Mouse (Mus musculus) thymus, adult 2 months (tissue): ENCODE data around the gene Igsf6. TPM values are rescaled to one million over a fixed set of nuclear protein-coding genes. Genes with fewer than 3 reads are reported as not detected.
A peak's percentile ranks its signal among the peaks of the same experiment; 100 is the strongest.
"Not testable (repeated sequence)": the region's sequence is repeated elsewhere in the genome, so short reads cannot be mapped to it uniquely, and the experiment has no call there.

Experiments
- DNase-seq: peaks from one replicate; pipeline ENCODE4 v3.0.0; 2021
- H3K27ac ChIP-seq: fragments of 200-500 bp; 2 replicates; pipeline ENCODE4 v1.5.1; 2012; ENCODE audit warnings: low read length, control low read depth; ENCODE audit not compliant: control insufficient read depth, insufficient read depth
- H3K27me3 ChIP-seq: fragments of 200-500 bp; 2 replicates; pipeline ENCODE4 v1.6.1; 2012; ENCODE audit warnings: mild to moderate bottlenecking, low read length, moderate library complexity, mixed read lengths; ENCODE audit not compliant: control insufficient read depth, insufficient read depth
- H3K36me3 ChIP-seq: fragments of 200-500 bp; 2 replicates; pipeline ENCODE4 v1.6.1; 2012; ENCODE audit warnings: mild to moderate bottlenecking, low read length, moderate library complexity; ENCODE audit not compliant: control insufficient read depth, insufficient read depth
- H3K4me1 ChIP-seq: fragments of 200-500 bp; replicated peaks from 2 replicates; pipeline ENCODE4 v1.6.1; 2012; ENCODE audit warnings: low read length; ENCODE audit not compliant: control insufficient read depth, insufficient read depth
- H3K4me3 ChIP-seq: fragments of 200-500 bp; 2 replicates; pipeline ENCODE4 v1.5.1; 2012; ENCODE audit warnings: mild to moderate bottlenecking, low read length, control low read depth, moderate library complexity; ENCODE audit not compliant: control insufficient read depth, insufficient read depth
- CTCF ChIP-seq: fragments of 200-500 bp; IDR thresholded peaks from 2 replicates; pipeline ENCODE4 v1.5.1; 2012; ENCODE audit warnings: mild to moderate bottlenecking, control low read depth, low read length, moderate library complexity, borderline replicate concordance; ENCODE audit not compliant: control insufficient read depth, poor library complexity, insufficient read depth; ENCODE audit errors: extremely low read depth
- POLR2A ChIP-seq: fragments of 200-500 bp; IDR thresholded peaks from 2 replicates; pipeline ENCODE4 v1.6.1; 2012; ENCODE audit warnings: mild to moderate bottlenecking, low read length, control low read depth, moderate library complexity; ENCODE audit not compliant: control insufficient read depth, poor library complexity, insufficient read depth; ENCODE audit errors: extremely low read depth
- WGBS: fragments of 180-500 bp; shearing (Covaris S2); methylation state at CpG from one replicate; pipeline ENCODE4 v1.1.7; 2018; 5-methylcytosine and 5-hydroxymethylcytosine counted together
- polyA plus RNA-seq: library from polyadenylated mRNA; depleted of rRNA; stranded (reverse); fragments of >200 nt; gene quantifications from 2 replicates; pipeline ENCODE4 v1.2.3, GENCODE M21; 2012

Igsf6 gene
- polyA plus RNA-seq, 1 experiment = 1.4 TPM

DNA sequence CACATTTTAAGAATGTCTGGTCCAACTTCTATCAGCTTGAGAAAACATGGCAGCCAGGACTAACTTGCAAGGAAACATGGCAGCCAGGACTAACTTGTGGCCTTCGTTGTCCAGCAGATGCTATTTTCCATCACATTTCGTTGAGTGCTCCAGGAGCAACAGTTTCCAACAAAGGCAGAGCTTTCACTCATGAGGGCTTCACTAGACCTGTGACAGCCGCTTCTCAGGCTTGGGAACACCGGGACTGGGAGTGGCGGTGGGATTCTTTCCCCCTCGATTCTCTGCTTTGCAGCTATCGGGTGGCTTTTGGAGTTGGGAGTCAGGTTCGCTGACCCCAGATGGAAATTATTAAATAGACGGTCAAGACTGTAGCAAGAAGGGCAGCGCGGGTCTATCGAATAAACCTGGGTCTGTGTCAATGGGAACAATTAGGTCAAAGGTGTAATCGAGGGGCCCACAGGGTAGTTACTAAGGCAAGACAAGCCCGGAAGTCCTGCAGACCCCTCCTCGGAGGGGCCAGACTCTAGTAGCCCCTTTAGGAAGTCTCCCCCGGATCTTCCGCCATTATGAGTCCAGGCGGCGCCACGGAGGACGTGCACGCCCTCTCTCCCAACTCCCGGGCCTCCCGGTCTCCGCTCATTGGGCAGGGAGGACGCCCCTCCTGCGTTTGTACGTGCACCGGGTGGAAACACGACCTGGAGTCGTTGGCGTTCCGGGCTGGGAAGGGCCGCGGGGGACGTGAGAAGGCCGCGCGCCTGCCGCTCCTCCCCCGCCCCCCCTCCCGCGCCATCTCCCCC is 40.3 kb downstream of the Igsf6 start, which contains the start of gene Mettl9:
Mettl9 (plus strand) TSS at position 590 of the 797 bp plus-strand sequence.
- Histone ChIP-seq H3K36me3 (no peaks in the 10 kb centered on the region), H3K4me3 (peak within 1 kb of the TSS; percentile 94), H3K27ac (peak within 1 kb of the TSS; percentile 52; the same call in 1 of the 2 replicates), H3K27me3 (no peaks in the 10 kb centered on the region; the same call in 1 of the 2 replicates), H3K4me1 (peaks cover 8% of the 10 kb centered on the region)
- WGBS = 7% methylated on average over 39 of the region's 43 CpGs
- DNase-seq = peak; percentile 89
- peak; percentile 50; the same call in 1 of the 2 replicates for TF ChIP-seq POLR2A
- no peak for TF ChIP-seq CTCF

DNA sequence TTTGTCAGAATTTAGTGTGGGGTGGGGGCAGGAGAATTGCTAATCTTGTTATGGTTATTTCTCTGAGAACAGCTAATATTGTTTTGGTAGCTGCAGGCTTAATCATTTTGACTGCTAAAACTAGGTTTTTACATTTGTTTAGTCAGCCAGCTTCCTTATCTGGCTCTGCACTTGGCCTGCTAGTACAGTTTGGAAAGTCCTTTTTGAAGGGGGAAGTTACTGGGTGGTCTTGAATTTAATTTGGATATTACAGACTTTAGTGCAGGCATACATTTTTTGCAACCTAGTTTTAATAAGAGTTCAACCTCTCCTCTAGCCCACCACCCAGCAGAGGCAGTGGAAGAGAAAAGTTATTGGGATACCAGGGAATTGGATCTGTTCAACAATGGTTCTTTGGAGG is 44.4 kb downstream of the Igsf6 start:
- DNase-seq = not testable (repeated sequence)

DNA sequence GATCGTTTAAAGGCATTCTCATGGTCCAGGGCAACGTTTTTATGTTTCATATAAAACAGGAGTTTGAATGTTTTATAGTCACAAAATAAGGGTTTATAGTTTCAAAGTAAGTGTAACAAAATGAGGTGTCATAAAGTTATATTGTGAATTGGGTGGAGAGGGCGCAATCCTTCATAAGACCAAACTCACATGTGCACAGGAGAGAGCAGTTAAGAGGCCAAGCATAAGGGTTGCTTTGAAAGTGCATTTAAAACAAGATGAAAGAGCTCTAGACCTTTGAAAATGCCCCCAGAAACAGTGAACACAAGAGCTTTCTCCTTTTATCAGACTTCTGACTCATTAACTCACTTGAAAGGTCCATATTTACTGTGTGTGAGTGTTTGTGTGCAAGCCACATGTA is 48.1 kb downstream of the Igsf6 start:
- WGBS = 75% methylated on average over 3 of the region's 3 CpGs
- Histone ChIP-seq H3K27me3 (no peaks in the 10 kb centered on the region; the same call in 1 of the 2 replicates), H3K27ac (no peak overlapping the region), H3K4me3 (no peak overlapping the region), H3K36me3 (no peaks in the 10 kb centered on the region), H3K4me1 (no peaks in the 10 kb centered on the region)
- no peak for DNase-seq
- TF ChIP-seq CTCF = no peak
- no peak for TF ChIP-seq POLR2A

More for the DNA sequence above, 44.4 kb downstream of the Igsf6 start:
- H3K27me3 ChIP-seq, H3K27ac ChIP-seq, H3K4me3 ChIP-seq, H3K36me3 ChIP-seq, H3K4me1 ChIP-seq: not testable (repeated sequence)

DNA sequence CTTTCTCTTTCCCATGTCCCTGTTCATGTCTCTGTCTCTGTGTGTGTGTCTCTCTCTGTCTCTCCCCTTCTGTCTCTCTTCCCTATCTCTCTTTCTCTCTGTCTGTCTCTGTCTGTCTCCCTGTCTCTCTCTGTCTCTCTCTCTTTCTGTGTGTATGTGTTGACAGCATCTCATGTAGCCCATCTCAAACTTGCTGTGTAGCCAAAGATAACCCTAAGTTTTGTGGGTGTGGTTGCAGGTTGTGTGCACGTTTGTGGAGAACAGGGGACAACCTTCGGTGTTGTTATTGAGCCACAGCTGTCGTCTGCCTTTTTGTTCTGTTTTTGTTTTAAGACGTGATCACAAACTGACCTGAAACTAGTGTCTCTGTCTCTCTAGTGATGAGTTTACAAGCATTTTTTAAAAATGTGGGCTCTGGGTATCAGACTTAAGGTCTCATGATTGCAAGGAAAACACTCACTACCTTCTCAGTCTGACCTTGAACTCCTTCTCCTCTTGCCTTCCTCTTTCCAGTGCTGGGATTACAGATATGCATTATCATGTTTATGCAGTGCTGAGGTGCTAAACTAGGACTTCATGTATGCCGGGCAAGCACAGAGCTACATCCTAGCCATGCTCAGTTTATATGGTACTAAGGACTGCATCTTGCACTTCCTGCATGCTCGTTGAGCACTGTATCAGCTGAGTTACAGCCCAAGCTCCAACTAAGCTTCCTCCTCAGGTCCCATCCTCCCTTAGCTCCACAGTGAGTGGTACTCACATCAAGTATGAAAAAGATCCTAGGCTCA is 49.0 kb downstream of the Igsf6 start:
- no peak for DNase-seq
- Histone ChIP-seq H3K27ac (no peak overlapping the region), H3K27me3 (no peaks in the 10 kb centered on the region; the same call in 1 of the 2 replicates), H3K4me1 (no peaks in the 10 kb centered on the region), H3K36me3 (no peaks in the 10 kb centered on the region), H3K4me3 (no peak overlapping the region)
- 74% methylated on average over 6 of the region's 6 CpGs for WGBS
- TF ChIP-seq POLR2A (no peak), CTCF (no peak)

DNA sequence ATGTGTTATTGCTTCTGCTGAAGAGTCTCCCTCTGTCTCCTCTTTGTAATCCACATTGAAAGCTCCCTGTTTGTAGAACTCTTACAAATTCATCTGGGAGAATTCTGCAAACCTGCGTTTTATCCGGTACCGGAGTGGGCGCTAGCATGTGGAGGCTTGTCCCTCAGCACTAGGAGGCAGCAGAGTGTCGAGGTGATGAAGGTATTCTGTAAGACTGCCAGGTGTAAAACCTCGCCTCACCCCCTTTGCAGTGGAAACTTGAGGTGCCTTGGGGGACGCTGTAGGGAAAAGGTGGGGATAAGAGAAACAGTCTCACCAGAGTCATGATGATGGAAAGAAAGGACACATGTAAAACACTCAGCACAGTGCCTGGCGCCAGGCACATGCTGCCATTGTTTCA is 54.1 kb downstream of the Igsf6 start:
- H3K27me3 ChIP-seq = no peaks in the 10 kb centered on the region
- peak; percentile 30 for DNase-seq
- no peaks in the 10 kb centered on the region for H3K4me1 ChIP-seq
- 45% methylated on average over 8 of the region's 8 CpGs for WGBS
- H3K27ac ChIP-seq = no peak overlapping the region
- no peaks in the 10 kb centered on the region for H3K36me3 ChIP-seq
- no peak overlapping the region for H3K4me3 ChIP-seq
- TF ChIP-seq CTCF (no peak), POLR2A (no peak)

DNA sequence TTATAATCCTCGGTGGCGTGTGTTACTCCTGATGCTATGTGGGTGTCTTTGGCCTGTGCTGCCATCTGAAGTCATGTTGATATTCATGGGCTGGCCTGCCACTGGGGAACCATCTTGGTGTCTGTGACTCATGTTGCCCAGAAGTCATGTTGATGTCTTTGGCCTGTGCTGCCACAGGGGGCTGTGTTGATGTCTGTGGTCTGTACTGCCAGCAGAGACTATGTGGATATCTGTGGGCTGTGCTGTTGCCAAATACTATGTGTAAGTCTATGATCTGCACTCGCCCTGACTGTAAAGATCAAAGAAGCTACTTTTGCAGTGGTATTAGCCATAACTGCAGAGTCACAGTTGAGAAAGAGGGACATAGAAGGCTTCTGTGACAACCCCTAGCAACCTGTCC is 55.6 kb downstream of the Igsf6 start:
- H3K27me3 ChIP-seq = no peaks in the 10 kb centered on the region
- TF ChIP-seq CTCF = no peak
- no peak for TF ChIP-seq POLR2A
- no peaks in the 10 kb centered on the region for H3K36me3 ChIP-seq
- no peak overlapping the region for H3K4me3 ChIP-seq
- no peaks in the 10 kb centered on the region for H3K4me1 ChIP-seq
- no peak overlapping the region for H3K27ac ChIP-seq
- DNase-seq = no peak
- WGBS = 70% methylated on average over 3 of the region's 3 CpGs
